In genomic region chr14:24493256-24493655, GRCm38 (mm10) we compare ENCODE assay signal across 11 mouse cellular contexts. TPM values are rescaled to one million over a fixed set of nuclear protein-coding genes. Genes with fewer than 3 reads are reported as not detected.
A peak's percentile ranks its signal among the peaks of the same experiment; 100 is the strongest.
DNase-seq lines count a peak whose midpoint lies in the region; ATAC-seq and TF ChIP-seq lines count a peak whose summit lies in the region.
"Had no signal": no experiment of that assay in that cellular context is flagged by ENCODE, and none has a peak within 500 bp of the region (broad histone marks: within the 10 kb centered on the region; RNA-seq: fewer than 3 reads in every experiment).

No protein-coding gene starts in this region.

- no peak overlapping the region for H3K27ac ChIP-seq in forebrain, embryonic 12.5 days
- no peak overlapping the region for H3K27ac ChIP-seq in forebrain, embryonic 15.5 days (replicated peaks)
- H3K27ac ChIP-seq in lung, embryonic 15.5 days, result no peak overlapping the region
- no peak overlapping the region for H3K27ac ChIP-seq in lung, postnatal 0 days (ENCODE audit: low read length)
- H3K27ac ChIP-seq in embryonic facial prominence, embryonic 14.5 days (replicated peaks; ENCODE audit: low read depth, low read length), result no peak overlapping the region
- H3K27ac ChIP-seq in liver, postnatal 0 days (ENCODE audit: low read depth), result no peak overlapping the region
- H3K27ac ChIP-seq: gastrocnemius, adult 2 months; hindbrain, embryonic 12.5 days had no signal

- H3K4me3 ChIP-seq in forebrain, embryonic 12.5 days (replicated peaks), result no peak overlapping the region
- no peak overlapping the region for H3K4me3 ChIP-seq in forebrain, embryonic 15.5 days
- no peak overlapping the region for H3K4me3 ChIP-seq in lung, embryonic 15.5 days
- no peak overlapping the region for H3K4me3 ChIP-seq in lung, postnatal 0 days (ENCODE audit: low read depth, low read length)
- peak overlapping the region; percentile 3; the same call in 1 of the 2 replicates for H3K4me3 ChIP-seq in embryonic facial prominence, embryonic 14.5 days (ENCODE audit: low read depth, low read length)
- peak overlapping the region; percentile 15 for H3K4me3 ChIP-seq in liver, postnatal 0 days (ENCODE audit: low read depth, low read length)
- H3K4me3 ChIP-seq: hindbrain, embryonic 12.5 days had no signal

- peaks cover 38% of the 10 kb centered on the region for H3K4me1 ChIP-seq in forebrain, embryonic 12.5 days
- peaks cover 42% of the 10 kb centered on the region for H3K4me1 ChIP-seq in forebrain, embryonic 15.5 days
- peaks cover 35% of the 10 kb centered on the region for H3K4me1 ChIP-seq in lung, embryonic 15.5 days
- H3K4me1 ChIP-seq in lung, postnatal 0 days (ENCODE audit: insufficient read depth, low read depth, low read length), result peaks cover 7% of the 10 kb centered on the region; the same call in 1 of the 2 replicates
- H3K4me1 ChIP-seq in embryonic facial prominence, embryonic 14.5 days (ENCODE audit: control insufficient read depth, insufficient read depth, low read length), result peaks cover 25% of the 10 kb centered on the region
- H3K4me1 ChIP-seq in liver, postnatal 0 days (ENCODE audit: insufficient read depth), result peaks cover 21% of the 10 kb centered on the region; the same call in 1 of the 2 replicates

- H3K9me3 ChIP-seq in forebrain, embryonic 12.5 days, result no peaks in the 10 kb centered on the region
- no peaks in the 10 kb centered on the region for H3K9me3 ChIP-seq in forebrain, embryonic 15.5 days
- H3K9me3 ChIP-seq in lung, embryonic 15.5 days, result no peaks in the 10 kb centered on the region
- no peaks in the 10 kb centered on the region for H3K9me3 ChIP-seq in lung, postnatal 0 days (ENCODE audit: low read length)
- H3K9me3 ChIP-seq in embryonic facial prominence, embryonic 14.5 days (ENCODE audit: control insufficient read depth, low read length), result no peaks in the 10 kb centered on the region
- H3K9me3 ChIP-seq in liver, postnatal 0 days (ENCODE audit: low read length), result no peaks in the 10 kb centered on the region
- H3K9me3 ChIP-seq: hindbrain, embryonic 12.5 days had no signal

- TF ChIP-seq EP300 in lung, postnatal 0 days (IDR thresholded peaks at IDR 0.05), result no peak
- no peak for TF ChIP-seq EP300 in liver, postnatal 0 days (IDR thresholded peaks at IDR 0.05; ENCODE audit: low read depth)

- no peak for ATAC-seq in forebrain, embryonic 12.5 days (ENCODE audit: low FRiP score)
- no peak for ATAC-seq in forebrain, embryonic 15.5 days (replicated peaks)
- ATAC-seq in lung, embryonic 15.5 days (ENCODE audit: borderline replicate concordance, extremely low read depth, low FRiP score, low TSS enrichment), result no peak
- no peak for ATAC-seq in lung, postnatal 0 days
- no peak for ATAC-seq in embryonic facial prominence, embryonic 14.5 days (ENCODE audit: low read depth)
- no peak for ATAC-seq in liver, postnatal 0 days
- ATAC-seq: activated CD4-positive, CD25-positive, alpha-beta regulatory T cell, adult 4 months had no signal

- 91% methylated on average over 9 of the region's 9 CpGs for WGBS in forebrain, embryonic 12.5 days
- 81% methylated on average over 9 of the region's 9 CpGs for WGBS in forebrain, embryonic 15.5 days
- 81% methylated on average over 9 of the region's 9 CpGs for WGBS in lung, embryonic 15.5 days
- 82% methylated on average over 9 of the region's 9 CpGs for WGBS in lung, postnatal 0 days
- whole genome bisulfite sequencing in embryonic facial prominence, embryonic 14.5 days, result 76% methylated on average over 9 of the region's 9 CpGs
- WGBS in liver, postnatal 0 days (ENCODE audit: insufficient replicate concordance), result 77% methylated on average over 9 of the region's 9 CpGs

- H3K36me3 ChIP-seq in forebrain, embryonic 12.5 days (replicated peaks), result peaks cover 62% of the 10 kb centered on the region
- H3K36me3 ChIP-seq in forebrain, embryonic 15.5 days, result peaks cover 57% of the 10 kb centered on the region
- peaks cover 63% of the 10 kb centered on the region for H3K36me3 ChIP-seq in lung, embryonic 15.5 days
- peaks cover 40% of the 10 kb centered on the region for H3K36me3 ChIP-seq in lung, postnatal 0 days (ENCODE audit: insufficient read depth, low read length)
- peaks cover 65% of the 10 kb centered on the region for H3K36me3 ChIP-seq in embryonic facial prominence, embryonic 14.5 days (ENCODE audit: control insufficient read depth, insufficient read depth, low read length)
- H3K36me3 ChIP-seq in liver, postnatal 0 days (replicated peaks; ENCODE audit: insufficient read depth, low read length), result peaks cover 57% of the 10 kb centered on the region

- no peak for DNase-seq in lung, postnatal 0 days (ENCODE audit: low spot score)
- no peak for DNase-seq in embryonic facial prominence, embryonic 14.5 days (ENCODE audit: low spot score)
- no peak for DNase-seq in liver, postnatal 0 days
- DNase-seq in thymus, postnatal 10 days (ENCODE audit: low spot score in 2 of 2), result no peak
- DNase-seq in lung, postnatal 25 days (ENCODE audit: low spot score), result no peak
- DNase-seq: gastrocnemius, adult 2 months had no signal

- no peaks in the 10 kb centered on the region for H3K27me3 ChIP-seq in forebrain, embryonic 12.5 days
- no peaks in the 10 kb centered on the region for H3K27me3 ChIP-seq in forebrain, embryonic 15.5 days
- H3K27me3 ChIP-seq in lung, embryonic 15.5 days, result no peaks in the 10 kb centered on the region
- no peaks in the 10 kb centered on the region for H3K27me3 ChIP-seq in lung, postnatal 0 days (replicated peaks; ENCODE audit: insufficient read depth, low read length)
- no peaks in the 10 kb centered on the region for H3K27me3 ChIP-seq in embryonic facial prominence, embryonic 14.5 days (replicated peaks; ENCODE audit: control insufficient read depth, insufficient read depth, low read length)
- H3K27me3 ChIP-seq in liver, postnatal 0 days (ENCODE audit: insufficient read depth, low read length), result no peaks in the 10 kb centered on the region
- H3K27me3 ChIP-seq: hindbrain, embryonic 12.5 days had no signal

- H3K4me2 ChIP-seq in forebrain, embryonic 12.5 days, result 0 out of 2 replicates have a peak overlapping the region, but pooled peaks have one; percentile 8
- no peak overlapping the region for H3K4me2 ChIP-seq in forebrain, embryonic 15.5 days (replicated peaks)
- peak overlapping the region; percentile 72; the same call in 1 of the 2 replicates for H3K4me2 ChIP-seq in lung, embryonic 15.5 days
- no peak overlapping the region for H3K4me2 ChIP-seq in lung, postnatal 0 days (replicated peaks; ENCODE audit: low read depth, low read length)
- H3K4me2 ChIP-seq in embryonic facial prominence, embryonic 14.5 days (ENCODE audit: low read depth, low read length), result peak overlapping the region; percentile 74; the same call in 1 of the 2 replicates
- H3K4me2 ChIP-seq in liver, postnatal 0 days (ENCODE audit: low read depth, low read length), result peak overlapping the region; percentile 44

- no peak for TF ChIP-seq CTCF in lung, postnatal 0 days (IDR thresholded peaks at IDR 0.05)
- no peak for TF ChIP-seq CTCF in liver, postnatal 0 days (IDR thresholded peaks at IDR 0.05; ENCODE audit: low read depth)

- H3K9ac ChIP-seq in forebrain, embryonic 12.5 days, result peak overlapping the region; percentile 21; the same call in 1 of the 2 replicates
- H3K9ac ChIP-seq in forebrain, embryonic 15.5 days (replicated peaks), result no peak overlapping the region
- 0 out of 2 replicates have a peak overlapping the region, but pooled peaks have one; percentile 10 for H3K9ac ChIP-seq in lung, embryonic 15.5 days
- no peak overlapping the region for H3K9ac ChIP-seq in lung, postnatal 0 days (replicated peaks; ENCODE audit: low read depth)
- H3K9ac ChIP-seq in embryonic facial prominence, embryonic 14.5 days (ENCODE audit: low read depth, low read length), result peak overlapping the region; percentile 30; the same call in 1 of the 2 replicates
- H3K9ac ChIP-seq in liver, postnatal 0 days (replicated peaks), result peak overlapping the region; percentile 38; the same call in 1 of the 2 replicates
- H3K9ac ChIP-seq: hindbrain, embryonic 12.5 days had no signal

RNA-seq across cellular contexts. Expression of gene Rps24, which starts 6.3 kb away (rescaled TPM):
- 998 and 1,043 TPM in 2 replicates for polyA plus RNA-seq in forebrain, embryonic 12.5 days (2016; fragmentation: Nextera tagmentation; extraction: Ambion mirVana)
- 563 and 611 TPM in 2 replicates for polyA plus RNA-seq in forebrain, embryonic 15.5 days (2015; fragmentation: Nextera tagmentation; extraction: Ambion mirVana)
- 761 and 812 TPM in 2 replicates for polyA plus RNA-seq in lung, embryonic 15.5 days (2015; fragmentation: Nextera tagmentation; extraction: Ambion mirVana)
- 752 and 791 TPM in 2 replicates for polyA plus RNA-seq in lung, postnatal 0 days (2015; fragmentation: Nextera tagmentation; extraction: Ambion mirVana)
- 1,276 and 1,392 TPM in 2 replicates for polyA plus RNA-seq in embryonic facial prominence, embryonic 14.5 days (2014; fragmentation: Nextera tagmentation; extraction: Ambion mirVana)
- polyA plus RNA-seq in liver, postnatal 0 days (2015; fragmentation: Nextera tagmentation; extraction: Ambion mirVana), result 613 and 662 TPM in 2 replicates

RNA-seq across cellular contexts. Expression of gene Polr3a, which starts 6.4 kb away (rescaled TPM):
- polyA plus RNA-seq in forebrain, embryonic 12.5 days (2016; fragmentation: Nextera tagmentation; extraction: Ambion mirVana), result 19.3 and 21.3 TPM in 2 replicates
- polyA plus RNA-seq in forebrain, embryonic 15.5 days (2015; fragmentation: Nextera tagmentation; extraction: Ambion mirVana), result 20.5 and 22.6 TPM in 2 replicates
- 17.6 and 18.7 TPM in 2 replicates for polyA plus RNA-seq in lung, embryonic 15.5 days (2015; fragmentation: Nextera tagmentation; extraction: Ambion mirVana)
- polyA plus RNA-seq in lung, postnatal 0 days (2015; fragmentation: Nextera tagmentation; extraction: Ambion mirVana), result 8.4 and 10.1 TPM in 2 replicates
- 14.6 and 14.9 TPM in 2 replicates for polyA plus RNA-seq in embryonic facial prominence, embryonic 14.5 days (2014; fragmentation: Nextera tagmentation; extraction: Ambion mirVana)
- 3.9 and 5.2 TPM in 2 replicates for polyA plus RNA-seq in liver, postnatal 0 days (2015; fragmentation: Nextera tagmentation; extraction: Ambion mirVana)

Comparison
In these comparisons a context has a peak if more than half of its experiments do, and no peak if none do; other contexts are left out.
1. H3K4me2 ChIP-seq: peak in forebrain, embryonic 12.5 days (single experiment), lung, embryonic 15.5 days (single experiment), embryonic facial prominence, embryonic 14.5 days (single experiment) and liver, postnatal 0 days (single experiment); none in forebrain, embryonic 15.5 days (single experiment) and lung, postnatal 0 days (single experiment).
2. H3K9ac ChIP-seq: peak in forebrain, embryonic 12.5 days (single experiment), lung, embryonic 15.5 days (single experiment), embryonic facial prominence, embryonic 14.5 days (single experiment) and liver, postnatal 0 days (single experiment); none in forebrain, embryonic 15.5 days (single experiment) and lung, postnatal 0 days (single experiment).
3. H3K4me3 ChIP-seq: peak in embryonic facial prominence, embryonic 14.5 days (single experiment) and liver, postnatal 0 days (single experiment); none in forebrain, embryonic 12.5 days (single experiment), forebrain, embryonic 15.5 days (single experiment), lung, embryonic 15.5 days (single experiment) and lung, postnatal 0 days (single experiment).